Mouse (Mus musculus): ENCODE results near the gene Preb. TPM values are rescaled to one million over a fixed set of nuclear protein-coding genes. Genes with fewer than 3 reads are reported as not detected.

Preb gene
- total RNA-seq (2023), result 100 to 1,000 TPM; 166 to 187 TPM

DNA sequence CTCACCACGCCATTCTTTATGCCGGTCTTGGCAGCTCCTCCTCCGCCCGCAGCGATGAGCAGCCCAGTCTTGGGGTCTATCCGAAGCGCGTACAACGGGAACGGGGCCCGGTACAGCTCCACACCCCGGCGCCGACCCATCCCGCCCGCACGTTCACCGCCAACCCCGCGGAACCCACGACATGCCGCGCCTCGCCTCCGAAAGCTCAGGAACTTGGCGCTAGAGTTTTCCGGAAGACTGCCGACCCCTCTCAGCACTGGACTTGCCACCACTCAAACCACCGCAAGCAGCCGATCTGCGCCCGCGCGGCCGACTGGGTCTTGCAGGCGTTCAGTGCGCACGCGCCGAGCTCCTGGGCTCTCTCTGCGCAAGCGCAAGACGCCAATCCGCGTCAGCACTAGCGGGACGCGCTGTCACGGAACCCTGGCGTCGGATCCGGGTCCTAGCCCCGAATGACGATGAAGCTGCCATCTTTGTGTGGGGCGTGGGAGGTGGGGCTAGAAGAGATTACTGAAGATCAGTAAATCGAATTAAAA lies at the start of gene Preb:
Gene Preb (minus strand): TSS at position 396 of the 536 bp plus-strand sequence.

DNA sequence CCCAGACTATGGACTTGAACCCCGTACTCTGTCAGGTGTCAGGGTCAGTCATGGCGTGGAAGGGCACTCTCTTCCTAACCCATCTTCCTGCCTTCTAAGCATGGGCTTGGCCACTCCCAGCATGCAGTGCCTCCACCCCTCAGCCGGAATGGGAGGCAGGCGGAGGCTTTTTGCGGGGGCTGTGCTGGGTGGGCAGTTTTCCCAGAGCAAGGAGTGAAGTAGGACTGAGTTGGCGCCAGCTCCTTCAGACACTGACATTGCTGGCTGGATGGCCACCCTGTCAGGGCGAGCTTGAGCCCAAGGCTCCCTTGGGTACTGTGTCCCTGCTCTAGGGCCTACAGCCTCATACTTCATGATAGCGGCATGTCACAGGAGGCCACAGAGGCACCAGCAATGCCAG lies 8.3 kb upstream of the Preb start, which contains the start of gene Tcf23:
Gene Tcf23 (plus strand): TSS at position 247 of the 400 bp plus-strand sequence.

DNA sequence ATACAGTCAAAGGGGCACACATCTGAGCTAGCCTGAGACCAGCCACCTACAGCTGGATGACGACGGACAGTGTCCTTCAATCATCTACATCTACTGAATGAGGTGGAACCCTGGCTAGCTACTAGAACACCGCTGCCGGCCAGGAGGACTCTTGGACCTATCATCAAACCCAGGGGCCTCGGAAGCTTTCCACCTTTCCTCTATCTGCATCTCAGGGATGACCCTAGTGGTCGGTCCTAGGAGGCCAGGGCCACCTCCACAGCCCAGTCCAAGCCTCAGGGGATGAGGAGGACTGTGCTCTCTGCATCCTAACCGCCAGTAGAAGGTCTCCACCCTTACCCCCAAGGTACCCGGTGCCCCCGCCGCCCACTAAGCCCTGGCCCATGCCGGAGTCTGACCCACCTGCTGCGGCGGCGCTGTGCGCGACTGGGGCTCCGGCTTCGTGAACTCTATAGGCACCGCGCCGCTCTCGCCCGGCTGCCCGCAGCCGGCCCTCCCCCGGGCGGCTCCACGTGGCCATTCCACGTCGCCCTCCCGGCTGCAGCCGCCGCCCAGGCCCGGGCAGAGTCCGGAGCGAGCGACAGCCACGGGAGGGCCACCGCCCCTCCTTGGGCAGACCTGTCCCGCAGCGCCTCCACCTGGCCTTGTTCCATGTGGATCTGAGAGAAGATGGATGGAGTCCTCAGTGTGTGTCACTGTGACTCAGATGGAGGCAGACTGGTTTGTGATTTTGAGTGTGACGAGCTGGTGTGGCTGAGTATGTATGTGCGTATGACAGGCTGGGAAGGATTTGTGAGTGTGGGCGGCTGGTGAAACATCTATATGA lies 15.0 kb downstream of the Preb start, which contains the start of gene Cgref1:
Gene Cgref1 (minus strand): TSS at position 636 of the 826 bp plus-strand sequence.

DNA sequence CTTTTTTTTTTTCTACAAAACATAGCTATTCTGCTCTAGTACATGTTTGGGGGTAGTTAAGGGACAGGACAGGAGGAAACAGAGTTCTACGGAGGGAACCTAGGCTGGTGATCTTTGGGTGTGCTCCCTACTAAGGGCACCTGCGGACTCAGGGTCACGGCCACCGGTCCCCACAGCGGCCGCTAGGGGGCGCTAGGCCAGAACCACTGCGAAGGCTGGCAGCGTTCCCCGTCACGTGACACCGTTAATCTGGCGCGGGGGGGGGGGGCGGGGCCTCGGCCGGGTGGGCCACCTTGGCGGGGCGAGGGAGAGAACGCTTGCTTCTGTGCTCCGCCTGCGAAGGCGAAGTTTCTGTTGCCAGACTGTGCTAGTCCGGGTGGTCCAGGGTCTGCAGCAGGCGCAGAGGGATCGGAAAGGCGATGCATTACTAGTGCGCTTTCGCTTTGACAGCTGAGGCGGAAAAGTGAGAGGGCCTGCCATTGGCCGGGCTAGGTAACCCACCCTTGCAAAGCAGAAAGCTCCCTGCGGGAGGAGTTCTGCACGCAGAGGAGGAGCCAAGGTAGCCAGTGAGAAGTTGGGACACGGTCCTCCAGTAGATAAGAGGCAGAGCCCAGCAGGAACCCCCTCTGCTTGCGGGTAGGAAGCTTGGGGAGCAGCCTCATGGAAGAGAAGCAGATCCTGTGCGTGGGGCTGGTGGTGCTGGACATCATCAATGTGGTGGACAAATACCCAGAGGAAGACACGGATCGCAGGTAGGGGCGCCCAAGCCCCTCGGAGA lies 38.7 kb downstream of the Preb start, which contains the start of gene Khk:
Gene Khk (plus strand): TSS at position 176 of the 778 bp plus-strand sequence.

DNA sequence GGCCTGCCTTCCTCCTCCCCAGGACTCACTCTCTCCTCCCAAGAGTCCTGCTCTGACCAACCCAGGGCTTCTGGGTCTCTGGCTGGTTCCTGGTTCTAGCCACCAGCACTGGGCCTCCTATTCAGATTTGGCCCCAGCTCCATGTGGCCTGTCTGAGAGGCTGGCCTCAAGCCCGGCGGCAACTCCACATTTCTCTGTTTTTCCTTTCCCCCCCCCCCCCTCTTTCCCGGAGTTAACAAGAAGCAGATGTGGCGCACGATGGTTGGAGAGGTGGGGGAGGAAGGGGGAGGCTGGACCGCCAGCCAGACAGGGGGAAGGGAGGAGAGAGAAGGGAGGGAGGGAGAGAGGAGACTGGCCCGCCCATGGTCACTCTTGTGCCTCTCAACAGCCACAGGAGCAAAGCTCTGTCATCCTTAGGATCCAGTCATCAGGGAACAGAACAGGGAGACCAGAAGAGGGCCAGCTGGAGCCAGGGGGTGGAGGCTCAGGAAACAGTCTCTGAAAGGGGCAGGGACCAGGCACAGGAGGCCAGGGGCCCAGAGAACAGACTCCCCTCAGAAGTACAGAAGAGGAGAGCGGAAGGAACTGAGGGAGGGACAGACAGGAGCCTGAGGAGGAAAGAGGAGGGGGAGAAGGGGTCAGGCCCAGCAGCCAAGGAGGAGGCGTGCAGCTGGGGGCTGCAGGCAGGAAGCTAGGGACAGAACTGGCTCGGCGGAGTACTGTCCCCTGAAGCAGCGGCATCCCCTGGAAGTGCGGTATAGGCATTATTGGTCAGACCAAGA lies 46.9 kb downstream of the Preb start, which contains the start of gene Emilin1:
Gene Emilin1 (plus strand): TSS at position 343 of the 782 bp plus-strand sequence.

DNA sequence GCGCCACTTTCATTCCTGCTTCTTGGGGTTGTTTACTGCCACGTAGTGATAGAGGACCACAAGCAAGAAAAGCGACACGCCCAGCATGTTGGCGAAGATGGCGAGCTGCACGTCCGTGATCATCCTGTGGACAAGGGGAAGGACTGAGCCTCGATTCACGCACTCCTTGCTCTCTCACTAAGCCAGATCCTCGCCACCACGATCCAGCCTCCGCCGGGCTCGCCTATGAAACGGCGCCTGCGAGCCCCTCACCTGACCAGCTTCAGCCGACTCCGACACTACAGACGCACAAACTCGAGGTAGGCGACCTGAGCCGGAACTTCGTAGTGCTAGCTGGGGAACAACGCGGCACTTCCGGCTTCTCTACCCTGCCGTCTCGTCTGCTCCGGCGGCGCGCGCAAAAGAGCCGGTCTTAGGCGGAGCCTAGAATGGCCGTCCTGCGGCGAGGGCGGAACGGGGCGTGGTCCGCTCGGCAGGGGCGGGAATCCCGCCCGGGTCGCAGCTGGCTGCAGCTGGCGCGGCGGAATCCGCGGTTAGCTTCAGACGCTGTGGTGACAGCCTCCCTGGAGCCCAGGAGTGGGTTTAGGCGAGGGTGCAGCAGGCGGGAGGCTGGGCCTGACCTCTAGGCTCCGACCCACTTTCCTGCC lies 52.6 kb downstream of the Preb start, which contains the start of gene Ost4:
Gene Ost4 (minus strand): TSS at position 376 of the 647 bp plus-strand sequence.

Other genes with a start within 250 kb of the Preb start
- gene Dpysl5, start 248.8 kb downstream of the Preb start, total RNA-seq (2023), result not detected
- 10 to 100 TPM in 1 of 2 experiments, 1 to 10 TPM in 1; 9.7 to 11.1 TPM for gene Mapre3, start 145.7 kb downstream of the Preb start, total RNA-seq (2023)
- 10 to 100 TPM; 55.5 to 55.8 TPM for gene Tmem214, start 92.3 kb downstream of the Preb start, total RNA-seq (2023)
- 10 to 100 TPM; 24.7 to 24.9 TPM for gene Agbl5, start 71.7 kb downstream of the Preb start, total RNA-seq (2023)
- gene Ost4, start 52.6 kb downstream of the Preb start, total RNA-seq (2023), result 100 to 1,000 TPM; 180 to 190 TPM
- under 1 TPM; 0.73 to 0.98 TPM for gene Emilin1, start 47.0 kb downstream of the Preb start, total RNA-seq (2023)
- gene Khk, start 38.9 kb downstream of the Preb start, total RNA-seq (2023), result 10 to 100 TPM; 15.4 to 18.0 TPM
- gene Cgref1, start 14.8 kb downstream of the Preb start, total RNA-seq (2023), result not detected
- not detected for gene Tcf23, start 8.3 kb upstream of the Preb start, total RNA-seq (2023)
- 10 to 100 TPM; 25.9 to 48.3 TPM for gene Atraid, start 88.0 kb upstream of the Preb start, total RNA-seq (2023)
- gene Slc5a6, start 88.6 kb upstream of the Preb start, total RNA-seq (2023), result 10 to 100 TPM; 12.3 to 12.4 TPM
- gene Cad, start 94.4 kb upstream of the Preb start, total RNA-seq (2023), result 10 to 100 TPM; 51.5 to 66.7 TPM
- not detected for gene Dnajc5g, start 145.9 kb upstream of the Preb start, total RNA-seq (2023)
- gene Slc30a3, start 147.9 kb upstream of the Preb start, total RNA-seq (2023), result under 1 TPM in 1 of 2 experiments, not detected in 1; 0.55 TPM
- not detected for gene Trim54, start 156.4 kb upstream of the Preb start, total RNA-seq (2023)
- not detected for gene Ucn, start 178.5 kb upstream of the Preb start, total RNA-seq (2023)
- gene Mpv17, start 193.9 kb upstream of the Preb start, total RNA-seq (2023), result 10 to 100 TPM; 24.0 to 27.0 TPM
- 1 to 10 TPM; 5.5 to 8.1 TPM for gene Gm29609, start 219.6 kb upstream of the Preb start, total RNA-seq (2023)
- gene Gtf3c2, start 219.8 kb upstream of the Preb start, total RNA-seq (2023), result 100 to 1,000 TPM; 206 to 216 TPM
- 10 to 100 TPM; 87.5 to 89.2 TPM for gene Snx17, start 232.9 kb upstream of the Preb start, total RNA-seq (2023)
- 10 to 100 TPM; 39.8 to 43.5 TPM for gene Eif2b4, start 233.1 kb upstream of the Preb start, total RNA-seq (2023)
- gene Zfp513, start 241.9 kb upstream of the Preb start, total RNA-seq (2023), result 10 to 100 TPM; 64.4 to 65.3 TPM

All from B cell, adult 67 days (primary cell).